Mouse (Mus musculus): ENCODE measurements around the gene Maff.

Gene Maff

GRCm38 (mm10) chr15:79346051-79346793 is at the start of gene Maff:
Gene Maff (plus strand): TSS chr15:79346621.
- no peak for DNase-seq (ENCODE audit: low read depth, low spot score)

GRCm38 (mm10) chr15:79298553-79298952 is 47.9 kb upstream of the Maff start:
- no peak for DNase-seq (ENCODE audit: low read depth, low spot score)

- DNase-seq (ENCODE audit: low read depth, low spot score) = no peak
Measured at GRCm38 (mm10) chr15:79299563-79300155, 46.8 kb upstream of the Maff start.

- no peak for DNase-seq (ENCODE audit: low read depth, low spot score)
Measured at GRCm38 (mm10) chr15:79303725-79304124, 42.7 kb upstream of the Maff start.

- no peak for DNase-seq (ENCODE audit: low read depth, low spot score)
Measured at GRCm38 (mm10) chr15:79304832-79305231, 41.6 kb upstream of the Maff start.

- no peak for DNase-seq (ENCODE audit: low read depth, low spot score)
Measured at GRCm38 (mm10) chr15:79306043-79306637, 40.3 kb upstream of the Maff start.

GRCm38 (mm10) chr15:79307861-79308260 is 38.6 kb upstream of the Maff start:
- no peak for DNase-seq (ENCODE audit: low read depth, low spot score)

GRCm38 (mm10) chr15:79313848-79314369 is 32.5 kb upstream of the Maff start:
- DNase-seq (ENCODE audit: low read depth, low spot score) = no peak

GRCm38 (mm10) chr15:79321733-79322190 is 24.7 kb upstream of the Maff start:
- no peak for DNase-seq (ENCODE audit: low read depth, low spot score)

- no peak for DNase-seq (ENCODE audit: low read depth, low spot score)
Measured at GRCm38 (mm10) chr15:79322281-79322990, 24.0 kb upstream of the Maff start.

GRCm38 (mm10) chr15:79322991-79323790 is 23.2 kb upstream of the Maff start:
- DNase-seq (ENCODE audit: low read depth, low spot score) = no peak

- DNase-seq (ENCODE audit: low read depth, low spot score) = no peak
Measured at GRCm38 (mm10) chr15:79323791-79324155, 22.6 kb upstream of the Maff start.

GRCm38 (mm10) chr15:79324373-79324772 is 22.0 kb upstream of the Maff start:
- no peak for DNase-seq (ENCODE audit: low read depth, low spot score)

GRCm38 (mm10) chr15:79325742-79326141 is 20.7 kb upstream of the Maff start:
- DNase-seq (ENCODE audit: low read depth, low spot score) = no peak

GRCm38 (mm10) chr15:79326264-79326663 is 20.2 kb upstream of the Maff start:
- DNase-seq (ENCODE audit: low read depth, low spot score) = no peak

- DNase-seq (ENCODE audit: low read depth, low spot score) = no peak
Measured at GRCm38 (mm10) chr15:79326971-79327961, 19.2 kb upstream of the Maff start.

- DNase-seq (ENCODE audit: low read depth, low spot score) = peak; percentile 93
Measured at GRCm38 (mm10) chr15:79328058-79328938, 18.1 kb upstream of the Maff start, which contains the start of gene Pla2g6. Gene Pla2g6 (minus strand): TSS chr15:79328390.

GRCm38 (mm10) chr15:79328939-79329275 is 17.5 kb upstream of the Maff start:
- DNase-seq (ENCODE audit: low read depth, low spot score) = no peak
